ENCODE assay signal across 17 mouse cellular contexts in genomic region chr12:69416793-69417192, GRCm38 (mm10). TPM values are rescaled to one million over a fixed set of nuclear protein-coding genes. Genes with fewer than 3 reads are reported as not detected.
A peak's percentile ranks its signal among the peaks of the same experiment; 100 is the strongest.
DNase-seq lines count a peak whose midpoint lies in the region; ATAC-seq lines count a peak whose summit lies in the region.
"Had no signal": no experiment of that assay in that cellular context is flagged by ENCODE, and none has a peak within 500 bp of the region (broad histone marks: within the 10 kb centered on the region; RNA-seq: fewer than 3 reads in every experiment).

No protein-coding gene starts in this region.

- H3K36me3 ChIP-seq in intestine, embryonic 15.5 days, result no peaks in the 10 kb centered on the region
- no peaks in the 10 kb centered on the region for H3K36me3 ChIP-seq in stomach, embryonic 16.5 days (ENCODE audit: control insufficient read depth, insufficient read depth, low read length)
- H3K36me3 ChIP-seq in liver, embryonic 12.5 days, result no peaks in the 10 kb centered on the region
- H3K36me3 ChIP-seq: embryonic facial prominence, embryonic 15.5 days; forebrain, embryonic 12.5 days; heart, embryonic 13.5 days; hindbrain, embryonic 10.5 days; limb, embryonic 13.5 days; midbrain, embryonic 12.5 days had no signal

- no peak overlapping the region for H3K9ac ChIP-seq in intestine, embryonic 15.5 days
- H3K9ac ChIP-seq in stomach, embryonic 16.5 days (ENCODE audit: low read length), result no peak overlapping the region
- no peak overlapping the region for H3K9ac ChIP-seq in liver, embryonic 12.5 days
- H3K9ac ChIP-seq: embryonic facial prominence, embryonic 15.5 days; forebrain, embryonic 12.5 days; heart, embryonic 13.5 days; limb, embryonic 13.5 days; midbrain, embryonic 12.5 days had no signal

- no peak overlapping the region for H3K27ac ChIP-seq in intestine, embryonic 15.5 days
- peak overlapping the region; percentile 39; the same call in 1 of the 2 replicates for H3K27ac ChIP-seq in stomach, embryonic 16.5 days (ENCODE audit: low read length)
- H3K27ac ChIP-seq in liver, embryonic 12.5 days, result no peak overlapping the region
- H3K27ac ChIP-seq: embryonic facial prominence, embryonic 15.5 days; forebrain, embryonic 12.5 days; heart, embryonic 13.5 days; hindbrain, embryonic 10.5 days; limb, embryonic 13.5 days; midbrain, embryonic 12.5 days had no signal

- intact Hi-C loops in left cerebral cortex, postnatal 14 days (cut with DNase I), result no loop called here

- H3K9me3 ChIP-seq in intestine, embryonic 15.5 days, result no peaks in the 10 kb centered on the region
- no peaks in the 10 kb centered on the region for H3K9me3 ChIP-seq in stomach, embryonic 16.5 days (replicated peaks; ENCODE audit: control insufficient read depth, low read length)
- H3K9me3 ChIP-seq in liver, embryonic 12.5 days (replicated peaks), result no peaks in the 10 kb centered on the region
- H3K9me3 ChIP-seq: embryonic facial prominence, embryonic 15.5 days; forebrain, embryonic 12.5 days; heart, embryonic 13.5 days; hindbrain, embryonic 10.5 days; limb, embryonic 13.5 days; midbrain, embryonic 12.5 days had no signal

- peak; percentile 13 for DNase-seq in adrenal gland, postnatal 14 days
- DNase-seq in adrenal gland, postnatal 10 days, result no peak
- DNase-seq in MN1 (ENCODE audit: low spot score), result peak; percentile 41
- no peak for DNase-seq in left cerebral cortex, postnatal 14 days (ENCODE audit: low spot score in 2 of 2)
- DNase-seq in heart, adult 8-10 months (ENCODE audit: low spot score), result no peak
- DNase-seq: cerebellum, adult 18-20 months; lung, postnatal 36 days; thymus, adult 18-20 months had no signal

- no peak overlapping the region for H3K4me2 ChIP-seq in intestine, embryonic 15.5 days (replicated peaks)
- no peak overlapping the region for H3K4me2 ChIP-seq in stomach, embryonic 16.5 days (ENCODE audit: low read depth, low read length)
- no peak overlapping the region for H3K4me2 ChIP-seq in liver, embryonic 12.5 days
- H3K4me2 ChIP-seq: embryonic facial prominence, embryonic 15.5 days; forebrain, embryonic 12.5 days; heart, embryonic 13.5 days; limb, embryonic 13.5 days; midbrain, embryonic 12.5 days had no signal

- no peak overlapping the region for H3K4me3 ChIP-seq in intestine, embryonic 15.5 days (replicated peaks)
- H3K4me3 ChIP-seq in stomach, embryonic 16.5 days (replicated peaks; ENCODE audit: low read length), result no peak overlapping the region
- H3K4me3 ChIP-seq in liver, embryonic 12.5 days, result no peak overlapping the region
- H3K4me3 ChIP-seq: embryonic facial prominence, embryonic 15.5 days; forebrain, embryonic 12.5 days; heart, embryonic 13.5 days; hindbrain, embryonic 10.5 days; limb, embryonic 13.5 days; midbrain, embryonic 12.5 days had no signal

- ATAC-seq in intestine, embryonic 15.5 days, result peak; percentile 91
- peak; percentile 76; the same call in 1 of the 2 replicates for ATAC-seq in stomach, embryonic 16.5 days (ENCODE audit: insufficient read depth, low FRiP score)
- ATAC-seq in liver, embryonic 12.5 days, result no peak

- no peaks in the 10 kb centered on the region for H3K27me3 ChIP-seq in intestine, embryonic 15.5 days (replicated peaks)
- no peaks in the 10 kb centered on the region for H3K27me3 ChIP-seq in stomach, embryonic 16.5 days (ENCODE audit: control insufficient read depth, insufficient read depth, low read length)
- no peaks in the 10 kb centered on the region for H3K27me3 ChIP-seq in liver, embryonic 12.5 days (replicated peaks)
- H3K27me3 ChIP-seq: embryonic facial prominence, embryonic 15.5 days; forebrain, embryonic 12.5 days; heart, embryonic 13.5 days; limb, embryonic 13.5 days; midbrain, embryonic 12.5 days had no signal

- H3K4me1 ChIP-seq in intestine, embryonic 15.5 days (replicated peaks), result peaks cover 12% of the 10 kb centered on the region; the same call in 1 of the 2 replicates
- no peaks in the 10 kb centered on the region; the same call in 1 of the 2 replicates for H3K4me1 ChIP-seq in stomach, embryonic 16.5 days (ENCODE audit: control insufficient read depth, insufficient read depth, low read length)
- H3K4me1 ChIP-seq in liver, embryonic 12.5 days, result 0 out of 2 replicates have a peak, but pooled peaks cover 11% of the 10 kb centered on the region
- H3K4me1 ChIP-seq: forebrain, embryonic 12.5 days; limb, embryonic 13.5 days; midbrain, embryonic 12.5 days had no signal

- WGBS in intestine, embryonic 15.5 days, result 51% methylated on average over 7 of the region's 7 CpGs
- 61% methylated on average over 7 of the region's 7 CpGs for WGBS in stomach, embryonic 16.5 days
- 48% methylated on average over 7 of the region's 7 CpGs for WGBS in liver, embryonic 12.5 days (ENCODE audit: insufficient replicate concordance)

RNA-seq across cellular contexts. Expression of gene Gm9887, which starts 44.5 kb away (rescaled TPM):
- 1.2 TPM in 1 of 2 replicates, not detected in the other for total RNA-seq in adrenal gland, postnatal 14 days (2021)
- total RNA-seq in adrenal gland, postnatal 10 days (2021), result under 1 TPM in 1 of 2 experiments, not detected in 1; 0.63 TPM
- polyA plus RNA-seq in intestine, embryonic 15.5 days (2015; fragmentation: Nextera tagmentation; extraction: Ambion mirVana), result 1.7 and 2.0 TPM in 2 replicates
- 0.80 and 0.94 TPM in 2 replicates for polyA plus RNA-seq in stomach, embryonic 16.5 days (2015; fragmentation: Nextera tagmentation; extraction: Ambion mirVana)
- polyA plus RNA-seq in liver, embryonic 12.5 days (2016; fragmentation: Nextera tagmentation; extraction: Ambion mirVana), result 2.1 and 2.3 TPM in 2 replicates
- total RNA-seq in left cerebral cortex, postnatal 14 days (2021), result 1 to 10 TPM; 1.0 to 2.7 TPM
- 1 to 10 TPM in 1 of 4 experiments, under 1 TPM in 3; 0.63 to 1.3 (median 0.77) TPM for total RNA-seq in heart, adult 8-10 months (2022)

RNA-seq across cellular contexts. Expression of gene Arf6, which starts 44.8 kb away (rescaled TPM):
- total RNA-seq in adrenal gland, postnatal 14 days (2021), result 111 and 117 TPM in 2 replicates
- 100 to 1,000 TPM in 1 of 2 experiments, 10 to 100 TPM in 1; 94.9 to 116 TPM for total RNA-seq in adrenal gland, postnatal 10 days (2021)
- 49.5 and 54.9 TPM in 2 replicates for polyA plus RNA-seq in intestine, embryonic 15.5 days (2015; fragmentation: Nextera tagmentation; extraction: Ambion mirVana)
- polyA plus RNA-seq in stomach, embryonic 16.5 days (2015; fragmentation: Nextera tagmentation; extraction: Ambion mirVana), result 39.3 and 42.3 TPM in 2 replicates
- polyA plus RNA-seq in liver, embryonic 12.5 days (2016; fragmentation: Nextera tagmentation; extraction: Ambion mirVana), result 81.1 and 83.3 TPM in 2 replicates
- total RNA-seq in left cerebral cortex, postnatal 14 days (2021), result 10 to 100 TPM; 55.5 to 57.9 TPM
- total RNA-seq in heart, adult 8-10 months (2022), result 10 to 100 TPM; 33.7 to 39.7 (median 39.6) TPM

RNA-seq across cellular contexts. Expression of gene Nemf, which starts 59.8 kb away (rescaled TPM):
- total RNA-seq in adrenal gland, postnatal 14 days (2021), result 39.1 and 45.4 TPM in 2 replicates
- 10 to 100 TPM; 33.9 to 39.0 TPM for total RNA-seq in adrenal gland, postnatal 10 days (2021)
- polyA plus RNA-seq in intestine, embryonic 15.5 days (2015; fragmentation: Nextera tagmentation; extraction: Ambion mirVana), result 71.6 and 71.8 TPM in 2 replicates
- 82.4 and 83.1 TPM in 2 replicates for polyA plus RNA-seq in stomach, embryonic 16.5 days (2015; fragmentation: Nextera tagmentation; extraction: Ambion mirVana)
- polyA plus RNA-seq in liver, embryonic 12.5 days (2016; fragmentation: Nextera tagmentation; extraction: Ambion mirVana), result 56.5 and 57.3 TPM in 2 replicates
- 10 to 100 TPM; 37.9 to 39.9 TPM for total RNA-seq in left cerebral cortex, postnatal 14 days (2021)
- 10 to 100 TPM; 18.9 to 22.6 (median 20.7) TPM for total RNA-seq in heart, adult 8-10 months (2022)

Comparison
In these comparisons a context has a peak if more than half of its experiments do, and no peak if none do; other contexts are left out.
1. DNase-seq: peak in adrenal gland, postnatal 14 days (single experiment) and MN1 (single experiment); none in adrenal gland, postnatal 10 days (single experiment), left cerebral cortex, postnatal 14 days (0 of 2) and heart, adult 8-10 months (single experiment).